Mouse (Mus musculus) cerebellum, adult 2 months (tissue): ENCODE results near the gene Ube2s. TPM values are rescaled to one million over a fixed set of nuclear protein-coding genes. Genes with fewer than 3 reads are reported as not detected.

ENCODE experiments used
- DNase-seq, 2 experiments: peaks; one replicate each; pipeline ENCODE4 v3.0.0; 2021
- H3K27ac ChIP-seq: fragments of 200-500 bp; 2 replicates; pipeline ENCODE4 v1.5.1; 2012; ENCODE audit warnings: low read length, control low read depth, inconsistent platforms; ENCODE audit not compliant: insufficient read depth
- H3K27me3 ChIP-seq: fragments of 200-500 bp; 2 replicates; pipeline ENCODE4 v1.6.1; 2012; ENCODE audit warnings: inconsistent platforms, mild to moderate bottlenecking, low read length, moderate library complexity; ENCODE audit not compliant: control insufficient read depth, insufficient read depth
- H3K4me1 ChIP-seq: fragments of 200-500 bp; 2 replicates; pipeline ENCODE4 v1.6.1; 2011; ENCODE audit warnings: low read length; ENCODE audit not compliant: control insufficient read depth, insufficient read depth
- H3K4me3 ChIP-seq: fragments of 200-500 bp; replicated peaks from 2 replicates; pipeline ENCODE3; 2011; ENCODE audit warnings: mild to moderate bottlenecking, low read depth, low read length, control low read depth; ENCODE audit not compliant: insufficient read depth
- CTCF ChIP-seq: fragments of 200-500 bp; IDR thresholded peaks from 2 replicates; pipeline ENCODE4 v1.5.1; 2011; ENCODE audit warnings: low read depth, mild to moderate bottlenecking, control low read depth, low read length, moderate library complexity, borderline replicate concordance; ENCODE audit not compliant: insufficient read depth
- POLR2A ChIP-seq: fragments of 200-500 bp; IDR thresholded peaks from 2 replicates; pipeline ENCODE4 v1.6.1; 2011; ENCODE audit warnings: low read length, control low read depth, borderline replicate concordance; ENCODE audit not compliant: insufficient read depth
- WGBS: fragments of 180-500 bp; shearing (Covaris S2); methylation state at CpG from one replicate; pipeline ENCODE4 v1.1.7; 2018; 5-methylcytosine and 5-hydroxymethylcytosine counted together
- polyA plus RNA-seq: library from polyadenylated mRNA; depleted of rRNA; stranded (reverse); fragments of >200 nt; gene quantifications from 2 replicates; pipeline ENCODE4 v1.2.3, GENCODE M21; 2012

The Ube2s gene
- polyA plus RNA-seq, 1 experiment: 211 TPM

GRCm38 (mm10) chr7:4782130-4782529 is 30.3 kb downstream of the Ube2s start:
- H3K27ac ChIP-seq: no peak overlapping the region
- H3K4me1 ChIP-seq: peaks cover 25% of the 10 kb centered on the region
- H3K4me3 ChIP-seq: no peak overlapping the region
- TF ChIP-seq POLR2A (no peak), CTCF (no peak)
- no peaks in the 10 kb centered on the region for H3K27me3 ChIP-seq
- DNase-seq: no peak
- WGBS: 76% methylated on average over 3 of the region's 3 CpGs

- 40% methylated on average over 5 of the region's 5 CpGs for WGBS
- Histone ChIP-seq H3K27me3 (peaks cover 3% of the 10 kb centered on the region; the same call in 1 of the 2 replicates), H3K27ac (no peak overlapping the region), H3K4me1 (peaks cover 20% of the 10 kb centered on the region), H3K4me3 (no peak overlapping the region)
- TF ChIP-seq POLR2A (no peak), CTCF (no peak)
- no peak for DNase-seq
These were observed 32.5 kb downstream of the Ube2s start for GRCm38 (mm10) chr7:4779921-4780320.

- no peak overlapping the region for H3K27ac ChIP-seq
- peaks cover 3% of the 10 kb centered on the region; the same call in 1 of the 2 replicates for H3K4me1 ChIP-seq
- 3% methylated on average over 17 of the region's 20 CpGs for WGBS
- DNase-seq: no peak
- H3K27me3 ChIP-seq: peaks cover 3% of the 10 kb centered on the region; the same call in 1 of the 2 replicates
- H3K4me3 ChIP-seq: no peak overlapping the region
- TF ChIP-seq POLR2A (no peak), CTCF (no peak)
These were observed 34.3 kb downstream of the Ube2s start for GRCm38 (mm10) chr7:4777851-4778637.

- peaks cover 3% of the 10 kb centered on the region; the same call in 1 of the 2 replicates for H3K27me3 ChIP-seq
- peak overlapping the region; percentile 27 for H3K4me3 ChIP-seq
These were observed 35.2 kb downstream of the Ube2s start for GRCm38 (mm10) chr7:4776861-4777830.

GRCm38 (mm10) chr7:4776131-4776530 is 36.3 kb downstream of the Ube2s start:
- TF ChIP-seq CTCF (no peak), POLR2A (no peak)
- 28% methylated on average over 10 of the region's 10 CpGs for WGBS
- Histone ChIP-seq H3K4me1 (no peaks in the 10 kb centered on the region), H3K27ac (no peak overlapping the region), H3K4me3 (no peak overlapping the region), H3K27me3 (peaks cover 3% of the 10 kb centered on the region; the same call in 1 of the 2 replicates)
- no peak for DNase-seq

More at GRCm38 (mm10) chr7:4776861-4777830, 35.2 kb downstream of the Ube2s start:
- WGBS: 1% methylated on average over 54 of the region's 56 CpGs
- H3K4me1 ChIP-seq: no peaks in the 10 kb centered on the region
- H3K27ac ChIP-seq: no peak overlapping the region
- TF ChIP-seq CTCF (no peak), POLR2A (no peak)
- DNase-seq: no peak

GRCm38 (mm10) chr7:4771202-4771601 is 41.2 kb downstream of the Ube2s start, which contains the start of gene Fam71e2:
Gene Fam71e2 (minus strand): TSS chr7:4771302.
- 70% methylated on average over 5 of the region's 5 CpGs for WGBS
- Histone ChIP-seq H3K4me3 (no peak within 1 kb of the TSS), H3K27me3 (no peaks in the 10 kb centered on the region; the same call in 1 of the 2 replicates), H3K4me1 (no peaks in the 10 kb centered on the region), H3K27ac (no peak within 1 kb of the TSS)
- DNase-seq: no peak
- TF ChIP-seq POLR2A (no peak), CTCF (no peak)

- WGBS: 25% methylated on average over 4 of the region's 4 CpGs
- no peak for DNase-seq
- TF ChIP-seq CTCF (no peak), POLR2A (no peak)
- Histone ChIP-seq H3K4me3 (no peak overlapping the region), H3K27ac (no peak overlapping the region; the same call in 1 of the 2 replicates), H3K27me3 (no peaks in the 10 kb centered on the region), H3K4me1 (no peaks in the 10 kb centered on the region)
These were observed 47.3 kb downstream of the Ube2s start for GRCm38 (mm10) chr7:4764946-4765710.
